Comparison of ENCODE assay signal across 31 mouse cellular contexts in the genomic region with DNA sequence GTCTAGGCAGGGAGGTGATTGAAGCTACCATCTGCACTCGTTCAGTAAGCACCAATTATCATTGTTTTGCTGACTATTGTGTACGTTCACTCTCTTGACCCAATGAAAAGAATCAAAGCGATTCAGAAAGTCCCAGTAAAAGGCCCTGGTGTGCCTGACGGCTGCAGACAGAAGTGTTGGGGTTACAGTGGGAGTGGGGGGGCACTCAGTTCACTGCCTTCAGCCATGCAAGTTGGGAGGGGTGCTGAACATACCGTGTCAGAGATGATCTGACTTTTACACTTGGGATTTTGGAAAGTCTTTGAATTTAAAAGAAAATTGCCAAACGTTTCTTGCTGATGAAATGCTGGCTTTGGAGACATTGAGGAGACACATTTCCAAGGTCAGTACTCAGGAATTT. TPM values are rescaled to one million over a fixed set of nuclear protein-coding genes. Genes with fewer than 3 reads are reported as not detected.
DNase-seq lines count a peak whose midpoint lies in the region; ATAC-seq and TF ChIP-seq lines count a peak whose summit lies in the region.
"Had no signal": no experiment of that assay in that cellular context is flagged by ENCODE, and none has a peak within 500 bp of the region (broad histone marks: within the 10 kb centered on the region; RNA-seq: fewer than 3 reads in every experiment).

No protein-coding gene starts in this region.

- H3K9me3 ChIP-seq in midbrain, embryonic 11.5 days (ENCODE audit: control insufficient read depth, low read length): no peaks in the 10 kb centered on the region
- no peaks in the 10 kb centered on the region for H3K9me3 ChIP-seq in midbrain, embryonic 14.5 days (ENCODE audit: control insufficient read depth, low read length)
- H3K9me3 ChIP-seq: embryonic facial prominence, embryonic 12.5 days; embryonic facial prominence, embryonic 15.5 days; heart, embryonic 12.5 days; heart, embryonic 15.5 days had no signal

- intact Hi-C loops in left cerebral cortex, postnatal 36 days (cut with DNase I): no loop called here

- no peak overlapping the region for H3K4me3 ChIP-seq in midbrain, embryonic 11.5 days (ENCODE audit: low read depth, low read length)
- no peak overlapping the region for H3K4me3 ChIP-seq in midbrain, embryonic 14.5 days (replicated peaks; ENCODE audit: low read depth, low read length)
- H3K4me3 ChIP-seq in bone marrow, adult 2 months (replicated peaks; ENCODE audit: control insufficient read depth, low read depth, low read length): peak overlapping the region; percentile 36
- H3K4me3 ChIP-seq in lung, adult 2 months (replicated peaks; ENCODE audit: extremely low read depth, low read depth, low read length): no peak overlapping the region
- H3K4me3 ChIP-seq: embryonic facial prominence, embryonic 12.5 days; embryonic facial prominence, embryonic 15.5 days; gastrocnemius, adult 2 months; heart, embryonic 12.5 days; heart, embryonic 15.5 days had no signal

- no peaks in the 10 kb centered on the region for H3K36me3 ChIP-seq in midbrain, embryonic 11.5 days (ENCODE audit: control insufficient read depth, insufficient read depth, low read length)
- no peaks in the 10 kb centered on the region for H3K36me3 ChIP-seq in midbrain, embryonic 14.5 days (ENCODE audit: control insufficient read depth, insufficient read depth, low read length)
- H3K36me3 ChIP-seq: embryonic facial prominence, embryonic 12.5 days; embryonic facial prominence, embryonic 15.5 days; heart, embryonic 12.5 days; heart, embryonic 15.5 days had no signal

- no peak overlapping the region for H3K4me2 ChIP-seq in midbrain, embryonic 11.5 days
- no peak overlapping the region for H3K4me2 ChIP-seq in midbrain, embryonic 14.5 days (ENCODE audit: low read length)
- H3K4me2 ChIP-seq: embryonic facial prominence, embryonic 12.5 days; embryonic facial prominence, embryonic 15.5 days; heart, embryonic 15.5 days; hindbrain, embryonic 14.5 days had no signal

- H3K27me3 ChIP-seq in midbrain, embryonic 11.5 days (ENCODE audit: control insufficient read depth, insufficient read depth, low read length): no peaks in the 10 kb centered on the region
- no peaks in the 10 kb centered on the region for H3K27me3 ChIP-seq in midbrain, embryonic 14.5 days (ENCODE audit: control insufficient read depth, insufficient read depth, low read length)
- H3K27me3 ChIP-seq: embryonic facial prominence, embryonic 12.5 days; embryonic facial prominence, embryonic 15.5 days; heart, embryonic 15.5 days had no signal

- no peak for ATAC-seq in midbrain, embryonic 11.5 days (ENCODE audit: low FRiP score)
- no peak for ATAC-seq in midbrain, embryonic 14.5 days (ENCODE audit: low FRiP score, low TSS enrichment)
- ATAC-seq: forebrain, embryonic 14.5 days; forebrain, postnatal 0 days; hindbrain, postnatal 0 days had no signal

- no peak overlapping the region for H3K27ac ChIP-seq in midbrain, embryonic 11.5 days (ENCODE audit: low read depth, low read length)
- no peak overlapping the region for H3K27ac ChIP-seq in midbrain, embryonic 14.5 days (replicated peaks; ENCODE audit: low read depth, low read length)
- no peak overlapping the region for H3K27ac ChIP-seq in bone marrow, adult 2 months (ENCODE audit: control insufficient read depth, insufficient read depth, low read depth, low read length, poor library complexity)
- H3K27ac ChIP-seq: embryonic facial prominence, embryonic 12.5 days; embryonic facial prominence, embryonic 15.5 days; gastrocnemius, adult 2 months; heart, embryonic 15.5 days; hindbrain, embryonic 14.5 days; hindbrain, postnatal 0 days had no signal

- H3K4me1 ChIP-seq in midbrain, embryonic 11.5 days (ENCODE audit: control insufficient read depth, insufficient read depth, low read length): no peaks in the 10 kb centered on the region
- no peaks in the 10 kb centered on the region for H3K4me1 ChIP-seq in midbrain, embryonic 14.5 days (ENCODE audit: control insufficient read depth, insufficient read depth, low read length)
- no peaks in the 10 kb centered on the region for H3K4me1 ChIP-seq in bone marrow, adult 2 months (ENCODE audit: control insufficient read depth, insufficient read depth, low read length)
- H3K4me1 ChIP-seq in lung, adult 2 months (ENCODE audit: control insufficient read depth, insufficient read depth, low read length): no peaks in the 10 kb centered on the region
- H3K4me1 ChIP-seq: embryonic facial prominence, embryonic 12.5 days; embryonic facial prominence, embryonic 15.5 days; heart, embryonic 15.5 days had no signal

- DNase-seq in midbrain, embryonic 11.5 days (ENCODE audit: low spot score, missing footprints): peak; percentile 19
- no peak for DNase-seq in midbrain, embryonic 14.5 days
- DNase-seq in brain, embryonic 14.5 days (ENCODE audit: low read depth): peak; percentile 25
- no peak for DNase-seq in left cerebral cortex, postnatal 36 days (ENCODE audit: low spot score in 2 of 2)
- no peak for DNase-seq in lung, adult 2 months
- DNase-seq: adrenal gland, adult 2 months; adrenal gland, postnatal 14 days; cerebellum, adult 18-20 months; cerebellum, adult 9-10 months; cerebellum, postnatal 14 days; forebrain, postnatal 0 days; gastrocnemius, adult 2 months; gastrocnemius, postnatal 14 days; heart, adult 11 months; heart, postnatal 14 days; heart, postnatal 4 days had no signal

- TF ChIP-seq POLR2A in bone marrow, adult 2 months (IDR thresholded peaks at IDR 0.05; ENCODE audit: borderline replicate concordance, control insufficient read depth, low read depth, low read length): no peak
- TF ChIP-seq POLR2A in brain, embryonic 14.5 days (IDR thresholded peaks at IDR 0.05; ENCODE audit: borderline replicate concordance, extremely low read depth, insufficient read depth, insufficient read length, poor library complexity, severe bottlenecking): no peak
- TF ChIP-seq POLR2A in lung, adult 2 months (IDR thresholded peaks at IDR 0.05; ENCODE audit: borderline replicate concordance, extremely low read depth, low read depth, low read length): no peak

- WGBS in midbrain, embryonic 11.5 days: 54% methylated on average over 6 of the region's 6 CpGs
- WGBS in midbrain, embryonic 14.5 days: 52% methylated on average over 6 of the region's 6 CpGs
- 36% methylated on average over 6 of the region's 6 CpGs for WGBS in bone marrow, adult 2 months
- WGBS in lung, adult 2 months: 62% methylated on average over 6 of the region's 6 CpGs

- no peak for TF ChIP-seq CTCF in bone marrow, adult 2 months (IDR thresholded peaks at IDR 0.05; ENCODE audit: control insufficient read depth, insufficient read depth, low read length)
- TF ChIP-seq CTCF in brain, embryonic 14.5 days (IDR thresholded peaks at IDR 0.05; ENCODE audit: borderline replicate concordance, extremely low read depth, insufficient read depth, insufficient read length): no peak
- no peak for TF ChIP-seq CTCF in lung, adult 2 months (IDR thresholded peaks at IDR 0.05; ENCODE audit: insufficient read depth, low read length)

- H3K9ac ChIP-seq in midbrain, embryonic 11.5 days (ENCODE audit: low read length): no peak overlapping the region
- H3K9ac ChIP-seq in midbrain, embryonic 14.5 days (replicated peaks; ENCODE audit: low read length): no peak overlapping the region
- H3K9ac ChIP-seq: embryonic facial prominence, embryonic 12.5 days; embryonic facial prominence, embryonic 15.5 days; forebrain, postnatal 0 days; heart, embryonic 12.5 days; heart, embryonic 15.5 days; hindbrain, embryonic 14.5 days had no signal

RNA-seq across cellular contexts. Expression of a gene that starts 1.1 kb away (rescaled TPM):
- polyA plus RNA-seq in midbrain, embryonic 11.5 days (2014; fragmentation: Nextera tagmentation; extraction: Ambion mirVana): 0.14 TPM in 1 of 2 replicates, not detected in the other
- polyA plus RNA-seq in midbrain, embryonic 14.5 days (2014; fragmentation: Nextera tagmentation; extraction: Ambion mirVana): 0.17 and 0.18 TPM in 2 replicates
- 5.5 and 9.1 TPM in 2 replicates for polyA plus RNA-seq in bone marrow, adult 2 months (2011; ENCODE audit: insufficient read depth, insufficient read length, low replicate concordance, missing spikeins)
- 0.04 TPM in 1 of 2 replicates, not detected in the other for polyA plus RNA-seq in brain, embryonic 14.5 days (2012; rRNA removed)
- total RNA-seq in left cerebral cortex, postnatal 36 days (2021): not detected
- polyA plus RNA-seq in lung, adult 2 months (2012; rRNA removed): 0.10 and 0.11 TPM in 2 replicates
- total RNA-seq: adrenal gland, adult 2 months; adrenal gland, postnatal 4 days; gastrocnemius, adult 2 months; gastrocnemius, postnatal 14 days; heart, postnatal 4 days; hindbrain, postnatal 0 days; MEL had no signal
- polyA plus RNA-seq: adrenal gland, adult 2 months; C2C12; embryonic facial prominence, embryonic 12.5 days; forebrain, embryonic 11.5 days; heart, embryonic 12.5 days; hindbrain, embryonic 11.5 days had no signal

RNA-seq across cellular contexts. Expression of a gene that starts 35.8 kb away (rescaled TPM):
- 0.19 and 0.56 TPM in 2 replicates for polyA plus RNA-seq in midbrain, embryonic 11.5 days (2014; fragmentation: Nextera tagmentation; extraction: Ambion mirVana)
- 0.66 and 0.70 TPM in 2 replicates for polyA plus RNA-seq in midbrain, embryonic 14.5 days (2014; fragmentation: Nextera tagmentation; extraction: Ambion mirVana)
- 15.9 and 32.9 TPM in 2 replicates for polyA plus RNA-seq in bone marrow, adult 2 months (2011; ENCODE audit: insufficient read depth, insufficient read length, low replicate concordance, missing spikeins)
- polyA plus RNA-seq in brain, embryonic 14.5 days (2012; rRNA removed): 0.25 and 0.53 TPM in 2 replicates
- total RNA-seq in left cerebral cortex, postnatal 36 days (2021): 10 to 100 TPM; 10.8 to 12.6 TPM
- 4.7 and 5.7 TPM in 2 replicates for polyA plus RNA-seq in lung, adult 2 months (2012; rRNA removed)
- total RNA-seq: MEL had no signal

RNA-seq across cellular contexts. Expression of a gene that starts 46.8 kb away (rescaled TPM):
- not detected in 2 replicates for polyA plus RNA-seq in midbrain, embryonic 11.5 days (2014; fragmentation: Nextera tagmentation; extraction: Ambion mirVana)
- not detected in 2 replicates for polyA plus RNA-seq in midbrain, embryonic 14.5 days (2014; fragmentation: Nextera tagmentation; extraction: Ambion mirVana)
- polyA plus RNA-seq in bone marrow, adult 2 months (2011; ENCODE audit: insufficient read depth, insufficient read length, low replicate concordance, missing spikeins): not detected in 2 replicates
- polyA plus RNA-seq in brain, embryonic 14.5 days (2012; rRNA removed): 0.08 TPM in 1 of 2 replicates, not detected in the other
- 10 to 100 TPM in 1 of 2 experiments, 1 to 10 TPM in 1; 7.7 to 18.0 TPM for total RNA-seq in left cerebral cortex, postnatal 36 days (2021)
- polyA plus RNA-seq in lung, adult 2 months (2012; rRNA removed): not detected in 2 replicates
- total RNA-seq: adrenal gland, adult 2 months; adrenal gland, postnatal 14 days; adrenal gland, postnatal 4 days; forebrain, postnatal 0 days; gastrocnemius, adult 2 months; gastrocnemius, postnatal 14 days; gastrocnemius, postnatal 4 days; heart, postnatal 14 days; heart, postnatal 4 days; hindbrain, postnatal 0 days; MEL had no signal
- polyA plus RNA-seq: adrenal gland, adult 2 months; C2C12; CD4-positive, CD25-positive, alpha-beta regulatory T cell, adult 4 months; embryonic facial prominence, embryonic 12.5 days; embryonic facial prominence, embryonic 15.5 days; forebrain, embryonic 11.5 days; forebrain, embryonic 14.5 days; forebrain, postnatal 0 days; heart, embryonic 15.5 days; hindbrain, embryonic 11.5 days; hindbrain, embryonic 14.5 days; hindbrain, postnatal 0 days had no signal

Comparison
In these comparisons a context has a peak if more than half of its experiments do, and no peak if none do; other contexts are left out.
1. DNase-seq: peak in midbrain, embryonic 11.5 days (single experiment) and brain, embryonic 14.5 days (single experiment); none in midbrain, embryonic 14.5 days (single experiment), left cerebral cortex, postnatal 36 days (0 of 2) and lung, adult 2 months (single experiment).